Mouse (Mus musculus) CH12.LX (cell line): ENCODE measurements around the gene Tanc1. TPM values are rescaled to one million over a fixed set of nuclear protein-coding genes. Genes with fewer than 3 reads are reported as not detected.

Experiments used
- DNase-seq: peaks from one replicate; pipeline ENCODE4 v3.0.0-alpha.2; 2013; ENCODE audit errors: extremely low read depth
- H3K27ac ChIP-seq: 2 replicates; pipeline ENCODE4 v1.5.1; 2012; ENCODE audit warnings: low read depth, mild to moderate bottlenecking, control low read depth, moderate library complexity; ENCODE audit not compliant: insufficient read depth
- H3K27me3 ChIP-seq: replicated peaks from 2 replicates; pipeline ENCODE3; 2012; ENCODE audit warnings: inconsistent platforms
- H3K36me3 ChIP-seq, 2 experiments: replicated peaks in 1 of 2; 2 replicates each; pipeline versions ENCODE3 to v1.6.1; 2012; ENCODE audit warnings: inconsistent platforms in 1 of 2, low read length in 1 of 2, mild to moderate bottlenecking in 1 of 2, mixed read lengths in 1 of 2, moderate library complexity in 1 of 2; ENCODE audit not compliant: control insufficient read depth in 1 of 2, insufficient read depth in 1 of 2
- H3K4me1 ChIP-seq, 2 experiments: 2 replicates each; pipeline ENCODE4 v1.6.1; 2012; ENCODE audit warnings: inconsistent platforms in 1 of 2, moderate library complexity in 1 of 2; ENCODE audit not compliant: insufficient read depth in 2 of 2, control insufficient read depth in 1 of 2
- H3K4me2 ChIP-seq: 2 replicates; pipeline ENCODE4 v1.6.1; 2012; ENCODE audit warnings: low read depth, mild to moderate bottlenecking, control low read depth; ENCODE audit not compliant: poor library complexity, insufficient read depth, severe bottlenecking
- H3K4me3 ChIP-seq, 3 experiments: fragments of 150-350 bp in 1 of 3; sonication (generic) in 1 of 3; replicated peaks in 1 of 3; 2 replicates each; pipeline versions ENCODE3 to v1.5.1; 2011 to 2012; ENCODE audit warnings: low read depth in 2 of 3, low read length in 2 of 3, mild to moderate bottlenecking in 2 of 3, moderate library complexity in 2 of 3, control low read depth in 1 of 3, improper control_type of control experiment in 1 of 3, inconsistent platforms in 1 of 3, mixed read lengths in 1 of 3; ENCODE audit not compliant: poor library complexity in 1 of 3
- H3K79me2 ChIP-seq: replicated peaks from 2 replicates; pipeline ENCODE4 v1.6.1; 2012; ENCODE audit warnings: mild to moderate bottlenecking, moderate library complexity; ENCODE audit not compliant: control insufficient read depth, poor library complexity, insufficient read depth, severe bottlenecking; ENCODE audit errors: extremely low read depth
- H3K9ac ChIP-seq: 2 replicates; pipeline ENCODE4 v1.6.1; 2012; ENCODE audit warnings: low read depth, mild to moderate bottlenecking, control low read depth, moderate library complexity; ENCODE audit not compliant: insufficient read depth
- H3K9me3 ChIP-seq: replicated peaks from 2 replicates; pipeline ENCODE3; 2012; ENCODE audit warnings: low read length, inconsistent platforms, mixed read lengths
- EP300 ChIP-seq: IDR thresholded peaks from 2 replicates; pipeline ENCODE4 v1.6.1; 2011; ENCODE audit warnings: low read length, improper control_type of control experiment
- ETS1 ChIP-seq: conservative IDR thresholded peaks from 2 replicates; pipeline ENCODE4 v1.6.1; 2012; ENCODE audit warnings: low read depth, mild to moderate bottlenecking, inconsistent platforms, low read length, improper control_type of control experiment, moderate library complexity
- HCFC1 ChIP-seq: IDR thresholded peaks from 2 replicates; pipeline ENCODE4 v1.6.1; 2012; ENCODE audit warnings: low read depth, mild to moderate bottlenecking, inconsistent platforms, low read length, improper control_type of control experiment
- MAFK ChIP-seq: IDR thresholded peaks from 2 replicates; pipeline ENCODE4 v1.6.1; 2011; ENCODE audit warnings: low read length, improper control_type of control experiment; ENCODE audit not compliant: insufficient replicate concordance
- MAZ ChIP-seq: IDR thresholded peaks from 2 replicates; pipeline ENCODE4 v1.6.1; 2012; ENCODE audit warnings: low read depth, mild to moderate bottlenecking, inconsistent platforms, low read length, improper control_type of control experiment, moderate library complexity
- MEF2A ChIP-seq: IDR thresholded peaks from 2 replicates; pipeline ENCODE4 v1.6.1; 2014; ENCODE audit warnings: low read depth, mild to moderate bottlenecking, inconsistent platforms, low read length, improper control_type of control experiment, borderline replicate concordance
- NRF1 ChIP-seq: IDR thresholded peaks from 2 replicates; pipeline ENCODE4 v1.6.1; 2014; ENCODE audit warnings: low read depth, mild to moderate bottlenecking, inconsistent platforms, low read length, improper control_type of control experiment, moderate library complexity
- RCOR1 ChIP-seq: conservative IDR thresholded peaks from 2 replicates; pipeline ENCODE4 v1.6.1; 2012; ENCODE audit warnings: low read depth, mild to moderate bottlenecking, inconsistent platforms, low read length, improper control_type of control experiment
- SMC3 ChIP-seq: IDR thresholded peaks from 2 replicates; pipeline ENCODE4 v1.6.1; 2011; ENCODE audit warnings: low read depth, low read length, improper control_type of control experiment
- TCF12 ChIP-seq: IDR thresholded peaks from 2 replicates; pipeline ENCODE4 v1.6.1; 2014; ENCODE audit warnings: low read depth, mild to moderate bottlenecking, inconsistent platforms, low read length, improper control_type of control experiment
- UBTF ChIP-seq: IDR thresholded peaks from 2 replicates; pipeline ENCODE4 v1.6.1; 2012; ENCODE audit warnings: low read depth, mild to moderate bottlenecking, inconsistent platforms, low read length, improper control_type of control experiment, moderate library complexity
- USF1 ChIP-seq: IDR thresholded peaks from 2 replicates; pipeline ENCODE4 v1.6.1; 2014; ENCODE audit warnings: low read depth, mild to moderate bottlenecking, inconsistent platforms, low read length, improper control_type of control experiment
- ZKSCAN1 ChIP-seq: IDR thresholded peaks from 2 replicates; pipeline ENCODE4 v1.6.1; 2012; ENCODE audit warnings: low read depth, inconsistent platforms, low read length, improper control_type of control experiment, borderline replicate concordance
- ZMIZ1 ChIP-seq: IDR thresholded peaks from 2 replicates; pipeline ENCODE4 v1.6.1; 2012; ENCODE audit warnings: low read depth, mild to moderate bottlenecking, inconsistent platforms, low read length, improper control_type of control experiment
- ZNF384 ChIP-seq: IDR thresholded peaks from 2 replicates; pipeline ENCODE4 v1.6.1; 2012; ENCODE audit warnings: low read depth, low read length, improper control_type of control experiment, inconsistent platforms
- dilution Hi-C: fragments of 300-500 bp; cut with MboI; formaldehyde crosslinking; loops from 2 replicates; pipeline ENCODE4 v1.14.3; 2020; ENCODE audit warnings: low sequenced_read_pairs; ENCODE audit not compliant: extremely low pct_unique_long_range_greater_than_20kb, extremely low pct_ligation_motif_present
- in situ Hi-C: fragments of 300-500 bp; cut with MboI; formaldehyde crosslinking; loops from 3 replicates; pipeline ENCODE4 v1.14.3; 2019; ENCODE audit warnings: low sequenced_read_pairs, low pct_ligation_motif_present, low pct_unique_long_range_greater_than_20kb, mixed read lengths
- polyA plus RNA-seq: library from polyadenylated mRNA; unstranded; fragments of >175 nt; gene quantifications from 2 replicates; pipeline ENCODE4 v1.2.1, GENCODE M21; 2012; ENCODE audit warnings: low read depth; ENCODE audit not compliant: insufficient read length
- total RNA-seq, 2 experiments: library from RNA; depleted of rRNA; stranded (reverse); fragments of 300-350 nt in 1 of 2; fragments of >200 nt in 1 of 2; gene quantifications; 2 replicates each; pipeline ENCODE4 v1.2.3; 2012 to 2014

The Tanc1 gene
- total and polyA plus RNA-seq, 3 experiments: 0.08 to 0.21 (median 0.08) TPM

DNA sequence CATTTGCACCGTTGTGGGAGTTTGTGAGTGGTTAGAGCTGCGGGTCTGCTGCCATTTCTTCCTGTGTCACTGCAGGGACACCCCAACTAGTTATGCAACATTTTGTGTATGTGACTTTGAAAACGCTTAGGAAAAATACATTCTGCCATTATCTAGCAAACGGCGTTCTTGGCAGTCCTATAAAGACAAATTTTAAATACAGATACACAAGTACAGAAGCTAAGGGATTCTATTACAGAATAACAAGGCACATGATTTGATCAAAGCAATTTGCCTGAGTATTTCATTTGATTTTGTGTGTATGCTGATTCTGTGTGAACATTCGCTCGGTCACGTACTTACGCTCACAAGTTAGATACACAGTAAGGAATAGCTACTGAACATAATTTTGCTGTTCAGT is 100.6 kb downstream of the Tanc1 start:
- DNase-seq: no peak
- Histone ChIP-seq H3K9ac (no peak overlapping the region), H3K4me1 (no peaks in the 10 kb centered on the region), H3K9me3 (no peaks in the 10 kb centered on the region), H3K4me2 (no peak overlapping the region), H3K27me3 (no peaks in the 10 kb centered on the region), H3K36me3 (no peaks in the 10 kb centered on the region), H3K79me2 (no peaks in the 10 kb centered on the region), H3K4me3 (no peak overlapping the region), H3K27ac (no peak overlapping the region)
- in situ Hi-C loops (no loop called here), dilution Hi-C loops (no loop called here)
- TF ChIP-seq TCF12 (no peak), ZMIZ1 (no peak), RCOR1 (no peak), UBTF (no peak), NRF1 (no peak), ZNF384 (no peak), MEF2A (no peak)
- TF ChIP-seq, all 38 proteins: peak for 0

- Histone ChIP-seq H3K27me3 (no peaks in the 10 kb centered on the region), H3K36me3 (no peaks in the 10 kb centered on the region), H3K4me1 (peaks cover 2% of the 10 kb centered on the region in 2 experiments; a peak in 3 of 4 replicates), H3K27ac (no peak overlapping the region), H3K79me2 (no peaks in the 10 kb centered on the region), H3K4me2 (no peak overlapping the region), H3K9me3 (no peaks in the 10 kb centered on the region), H3K4me3 (no peak overlapping the region), H3K9ac (no peak overlapping the region)
- in situ Hi-C loops: no loop called here
- dilution Hi-C loops: no loop called here
- no peak for DNase-seq
- TF ChIP-seq MAZ (no peak), ZKSCAN1 (no peak), USF1 (no peak), ZMIZ1 (no peak), ETS1 (no peak), HCFC1 (no peak), EP300 (no peak), UBTF (no peak), MAFK (no peak), SMC3 (no peak), MEF2A (no peak)
Observed at GRCm38 (mm10) chr2:59713626-59714556, 102.0 kb downstream of the Tanc1 start.
